Mouse (Mus musculus): ENCODE measurements around the gene Mpl.

Gene Mpl

DNA sequence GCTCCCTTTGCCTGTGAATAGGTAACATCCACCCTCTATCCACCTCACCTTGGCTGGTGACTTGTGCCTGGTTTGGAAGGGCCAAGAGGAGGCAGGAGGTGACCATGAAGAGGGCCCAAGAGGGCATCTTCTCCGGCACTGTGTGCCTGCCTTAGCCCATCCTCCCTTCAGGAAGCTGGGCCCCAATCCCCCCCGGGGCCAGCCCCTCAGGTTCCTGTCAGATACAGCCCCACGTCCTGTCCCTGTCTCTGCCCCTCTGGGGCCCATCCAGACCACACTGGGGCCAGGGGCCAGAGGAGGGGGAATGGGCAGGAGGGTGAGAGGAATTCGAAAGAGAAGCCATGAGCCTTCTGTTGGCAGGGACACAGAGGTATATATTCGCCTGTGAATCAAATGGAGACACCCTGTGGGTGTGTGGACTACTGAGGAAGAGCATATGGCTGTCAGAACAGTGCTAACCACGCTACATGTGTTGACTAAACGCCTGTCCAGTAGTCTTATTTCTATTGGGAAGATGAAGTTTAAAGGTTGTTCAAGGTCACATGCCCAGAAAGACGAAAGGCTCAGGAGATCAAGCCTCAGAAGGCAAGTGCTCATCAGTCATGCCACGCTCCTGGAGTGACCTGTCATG is at the start of gene Mpl:
Gene Mpl (minus strand): TSS at position 169 of the 631 bp plus-strand sequence.
- no peak for DNase-seq (ENCODE audit: low spot score)

GRCm38 (mm10) chr4:118505551-118505950 is 48.2 kb upstream of the Mpl start:
- no peak for DNase-seq (ENCODE audit: low spot score)

GRCm38 (mm10) chr4:118500792-118501191 is 43.5 kb upstream of the Mpl start:
- DNase-seq (ENCODE audit: low spot score): no peak

DNA sequence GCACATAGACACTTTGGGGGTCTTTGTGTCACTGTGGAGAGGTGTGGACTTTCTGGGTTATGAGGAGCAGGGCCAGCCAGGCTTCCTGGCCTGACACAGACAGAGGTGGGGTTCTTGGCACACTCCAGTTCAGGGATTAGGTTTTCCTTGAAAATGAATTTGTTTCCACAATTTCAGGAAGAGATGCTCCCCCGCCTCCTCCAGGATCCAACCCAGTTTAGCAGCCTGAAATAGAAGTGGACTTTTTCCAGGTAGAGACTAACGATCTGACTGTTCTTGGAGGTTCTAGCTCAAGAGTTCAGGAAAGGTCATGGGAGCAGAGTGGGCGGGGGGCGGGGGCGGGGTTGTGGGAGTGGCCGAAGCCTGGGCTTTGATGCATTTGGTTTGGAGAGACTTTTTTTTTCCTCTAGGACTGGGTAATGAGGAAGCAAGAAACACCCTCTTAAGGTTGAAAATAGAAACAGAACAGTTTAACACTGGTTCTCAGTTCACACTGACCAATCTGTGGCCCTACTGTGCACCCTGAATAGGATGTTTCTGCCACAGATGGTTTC is 42.9 kb upstream of the Mpl start:
- no peak for DNase-seq (ENCODE audit: low spot score)

DNA sequence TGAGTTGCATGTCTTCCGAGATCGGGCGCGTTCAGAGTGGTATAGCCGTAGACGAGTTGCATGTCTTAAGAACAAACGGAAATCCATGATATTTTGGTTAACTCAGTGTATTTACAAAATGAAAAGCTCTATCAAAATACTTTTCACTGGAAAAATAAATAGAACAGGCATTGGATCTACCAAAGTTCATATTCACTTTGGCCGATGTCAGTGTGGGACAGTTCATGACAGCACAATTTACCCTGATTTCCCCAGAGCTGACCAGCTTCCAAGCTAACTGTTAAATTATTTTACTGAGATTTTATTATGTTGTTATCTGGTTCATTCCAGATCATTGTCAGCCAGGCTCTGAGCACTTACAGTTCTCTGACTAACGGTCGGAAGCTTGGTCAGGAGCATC is 33.1 kb upstream of the Mpl start:
- DNase-seq (ENCODE audit: low spot score): no peak

GRCm38 (mm10) chr4:118489717-118490132 is 32.4 kb upstream of the Mpl start, which contains the start of gene Tie1:
Gene Tie1, minus strand, starts transcription at chr4:118490061.
- no peak for DNase-seq (ENCODE audit: low spot score)

GRCm38 (mm10) chr4:118476773-118477530 is 19.6 kb upstream of the Mpl start:
- no peak for DNase-seq (ENCODE audit: low spot score)

GRCm38 (mm10) chr4:118472687-118473086 is 15.4 kb upstream of the Mpl start:
- DNase-seq (ENCODE audit: low spot score): no peak

DNA sequence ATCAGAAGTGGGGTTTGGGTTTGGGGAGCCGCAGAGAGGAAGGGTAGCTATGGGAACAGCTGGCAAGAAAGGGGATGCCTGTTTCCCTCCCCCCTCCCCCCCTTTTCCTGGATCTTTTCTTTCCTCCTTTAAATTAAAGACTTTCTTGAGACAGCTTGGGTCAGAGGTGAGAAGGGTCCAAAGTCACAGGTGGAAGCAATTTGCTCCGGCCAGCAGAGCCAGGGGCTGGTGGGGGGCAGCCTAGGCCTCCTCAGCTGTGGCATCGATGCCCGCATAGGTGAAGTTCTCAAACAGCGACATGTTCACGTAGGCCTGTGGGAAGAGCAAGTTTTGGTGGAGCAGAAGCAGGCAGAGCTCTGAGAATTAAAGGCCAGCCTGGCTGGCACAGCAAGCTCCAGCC is 14.0 kb upstream of the Mpl start:
- no peak for DNase-seq (ENCODE audit: low spot score)

GRCm38 (mm10) chr4:118465697-118466163 is 8.4 kb upstream of the Mpl start:
- no peak for DNase-seq (ENCODE audit: low spot score)

DNA sequence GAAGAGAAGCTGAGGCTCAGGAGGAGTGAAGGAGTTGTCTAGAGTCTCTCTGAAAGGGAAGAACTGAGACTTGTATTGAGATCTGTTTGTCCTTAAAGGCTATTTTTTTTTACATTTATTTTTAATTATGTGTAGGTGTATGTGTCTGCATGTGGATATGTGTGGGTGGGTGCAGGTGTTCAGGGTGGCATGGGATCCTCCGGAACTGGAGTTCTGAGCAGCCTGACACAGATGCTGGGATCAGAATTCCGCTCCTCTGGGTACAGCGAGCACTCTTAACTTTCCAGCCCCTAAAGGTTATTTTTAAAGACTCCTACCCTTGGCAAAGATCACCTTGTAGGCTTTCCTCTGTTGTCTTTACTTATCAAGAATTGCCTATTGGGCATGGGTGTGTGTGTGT is 7.6 kb upstream of the Mpl start:
- no peak for DNase-seq (ENCODE audit: low spot score)

- no peak for DNase-seq (ENCODE audit: low spot score)
Measured at GRCm38 (mm10) chr4:118446415-118447153, 10.7 kb downstream of the Mpl start.

GRCm38 (mm10) chr4:118445781-118446414 is 11.4 kb downstream of the Mpl start:
- DNase-seq (ENCODE audit: low spot score): no peak

GRCm38 (mm10) chr4:118445088-118445487 is 12.2 kb downstream of the Mpl start:
- DNase-seq (ENCODE audit: low spot score): no peak

GRCm38 (mm10) chr4:118437829-118438253 is 19.5 kb downstream of the Mpl start:
- DNase-seq (ENCODE audit: low spot score): no peak

DNA sequence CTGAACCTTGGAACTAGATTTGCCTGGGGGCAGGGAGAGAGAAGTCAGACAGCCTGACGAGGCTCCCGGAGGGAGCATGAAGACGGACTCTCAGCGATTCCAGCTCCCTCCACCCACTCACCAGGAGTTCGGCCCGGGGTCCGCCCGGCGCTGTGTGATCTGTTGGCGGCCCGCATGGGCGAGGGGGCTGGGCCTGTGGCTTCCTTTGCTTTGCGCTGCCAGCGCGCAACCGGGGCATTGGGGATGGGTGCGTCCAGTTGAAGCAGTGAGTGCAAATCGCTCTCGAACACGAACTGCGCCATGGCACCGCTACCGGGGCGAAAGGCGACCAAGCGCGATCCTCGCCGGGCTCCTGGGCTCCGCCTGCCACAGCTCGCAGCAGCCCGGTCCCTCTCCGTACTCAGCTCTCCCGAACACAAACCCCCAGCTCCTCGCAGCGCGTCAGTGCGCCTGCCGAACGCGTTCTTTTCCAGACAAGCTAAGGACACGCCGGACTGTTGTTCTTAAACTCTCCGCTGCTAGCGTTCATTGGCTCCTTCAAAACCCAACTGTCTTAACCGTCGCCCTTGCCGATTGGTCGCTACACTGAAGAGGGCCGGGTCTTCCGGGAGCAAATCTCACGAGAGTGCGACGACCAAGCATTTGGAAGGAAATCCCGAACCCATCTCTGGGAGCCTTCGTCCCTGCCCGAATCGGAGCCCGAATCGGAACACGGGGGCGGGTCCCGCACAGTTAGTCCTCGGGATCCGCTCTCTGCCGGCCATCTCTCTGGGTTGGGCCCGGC is 20.3 kb downstream of the Mpl start, which contains the start of gene Cdc20:
Gene Cdc20 (minus strand): TSS at position 533 of the 784 bp plus-strand sequence.
- DNase-seq (ENCODE audit: low spot score): peak; percentile 85

GRCm38 (mm10) chr4:118432332-118432731 is 25.0 kb downstream of the Mpl start:
- DNase-seq (ENCODE audit: low spot score): no peak

DNA sequence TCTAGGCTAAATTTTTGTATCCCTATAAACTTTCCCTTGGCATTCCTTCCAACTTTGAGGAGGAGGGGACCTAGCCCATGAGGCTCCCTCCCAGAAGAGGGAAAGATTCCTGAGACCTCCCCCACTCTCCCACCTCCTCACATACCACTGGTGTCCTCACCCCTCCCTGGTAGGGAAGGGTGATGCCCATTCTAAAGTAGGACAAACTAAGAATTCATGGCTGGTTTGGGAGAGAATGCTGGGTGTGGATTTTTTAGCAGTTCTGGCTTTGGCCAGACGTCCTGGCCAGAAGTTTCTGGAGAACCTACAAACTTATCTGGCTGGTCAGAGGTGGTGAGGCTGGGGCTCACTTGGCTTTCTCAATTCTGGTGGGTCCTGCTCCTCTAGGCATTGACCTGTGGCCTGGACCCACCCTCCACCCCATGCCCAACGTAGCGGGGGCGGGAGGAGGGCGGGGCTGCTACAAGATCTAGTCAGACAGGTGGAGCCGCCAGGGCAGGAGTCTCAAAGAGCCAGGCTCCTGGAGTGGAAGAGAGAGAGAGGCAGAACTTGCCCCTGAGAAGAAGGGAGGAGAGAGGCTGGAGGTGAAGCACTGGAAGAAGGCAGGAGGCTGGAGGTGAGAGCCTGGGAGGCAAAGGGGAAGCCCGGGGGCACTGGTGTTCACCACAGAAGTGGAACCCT is 28.0 kb downstream of the Mpl start:
- no peak for DNase-seq (ENCODE audit: low spot score)

- no peak for DNase-seq (ENCODE audit: low spot score)
Measured at GRCm38 (mm10) chr4:118428531-118429214, 28.6 kb downstream of the Mpl start.

Data from left cerebral cortex, adult 11 months (tissue).